Mouse (Mus musculus): ENCODE data around the gene Cd3d. TPM values are rescaled to one million over a fixed set of nuclear protein-coding genes. Genes with fewer than 3 reads are reported as not detected.

Gene Cd3d
- polyA plus RNA-seq, 1 experiment from 2014 or later, result not detected

Other genes with a start within 250 kb of the Cd3d start
- gene Phldb1, start 246.6 kb upstream of the Cd3d start, polyA plus RNA-seq (2015; fragmentation: Nextera tagmentation; extraction: Ambion mirVana), result 48.1 and 51.7 TPM in 2 replicates
- gene Arcn1, start 213.9 kb upstream of the Cd3d start, polyA plus RNA-seq (2015; fragmentation: Nextera tagmentation; extraction: Ambion mirVana), result 140 and 146 TPM in 2 replicates
- gene Ift46, start 213.9 kb upstream of the Cd3d start, polyA plus RNA-seq (2015; fragmentation: Nextera tagmentation; extraction: Ambion mirVana), result 188 and 193 TPM in 2 replicates
- gene Tmem25, start 182.5 kb upstream of the Cd3d start, polyA plus RNA-seq (2015; fragmentation: Nextera tagmentation; extraction: Ambion mirVana), result 16.0 and 19.8 TPM in 2 replicates
- gene Ttc36, start 178.7 kb upstream of the Cd3d start, polyA plus RNA-seq (2015; fragmentation: Nextera tagmentation; extraction: Ambion mirVana), result 0.25 TPM in 1 of 2 replicates, not detected in the other
- 14.1 and 22.3 TPM in 2 replicates for gene Kmt2a, start 100.5 kb upstream of the Cd3d start, polyA plus RNA-seq (2015; fragmentation: Nextera tagmentation; extraction: Ambion mirVana)
- 651 and 716 TPM in 2 replicates for gene Atp5l, start 61.0 kb upstream of the Cd3d start, polyA plus RNA-seq (2015; fragmentation: Nextera tagmentation; extraction: Ambion mirVana)
- gene Ube4a, start 16.2 kb upstream of the Cd3d start, polyA plus RNA-seq (2015; fragmentation: Nextera tagmentation; extraction: Ambion mirVana), result 33.5 and 39.3 TPM in 2 replicates
- gene Cd3g, start 1.4 kb upstream of the Cd3d start, polyA plus RNA-seq (2015; fragmentation: Nextera tagmentation; extraction: Ambion mirVana), result not detected in 2 replicates
- 0.07 TPM in 1 of 2 replicates, not detected in the other for gene Cd3e, start 27.8 kb downstream of the Cd3d start, polyA plus RNA-seq (2015; fragmentation: Nextera tagmentation; extraction: Ambion mirVana)
- gene Mpzl2, start 58.0 kb downstream of the Cd3d start, polyA plus RNA-seq (2015; fragmentation: Nextera tagmentation; extraction: Ambion mirVana), result 1.4 TPM in 2 replicates
- gene Mpzl3, start 73.4 kb downstream of the Cd3d start, polyA plus RNA-seq (2015; fragmentation: Nextera tagmentation; extraction: Ambion mirVana), result 0.75 and 1.2 TPM in 2 replicates
- gene Jaml, start 97.4 kb downstream of the Cd3d start, polyA plus RNA-seq (2015; fragmentation: Nextera tagmentation; extraction: Ambion mirVana), result 0.29 and 0.32 TPM in 2 replicates
- 10.0 and 11.3 TPM in 2 replicates for gene Scn2b, start 136.0 kb downstream of the Cd3d start, polyA plus RNA-seq (2015; fragmentation: Nextera tagmentation; extraction: Ambion mirVana)
- gene Scn4b, start 156.6 kb downstream of the Cd3d start, polyA plus RNA-seq (2015; fragmentation: Nextera tagmentation; extraction: Ambion mirVana), result 0.28 and 0.31 TPM in 2 replicates
- gene BC049352, start 200.2 kb downstream of the Cd3d start, polyA plus RNA-seq (2015; fragmentation: Nextera tagmentation; extraction: Ambion mirVana), result 0.12 and 0.18 TPM in 2 replicates
- gene Tmprss4, start 222.3 kb downstream of the Cd3d start, polyA plus RNA-seq (2015; fragmentation: Nextera tagmentation; extraction: Ambion mirVana), result not detected in 2 replicates

Measured in midbrain, embryonic 16.5 days (tissue).